Mouse (Mus musculus) adrenal gland, adult 18-20 months (tissue): Measurements from ENCODE around the gene Borcs6. TPM values are rescaled to one million over a fixed set of nuclear protein-coding genes. Genes with fewer than 3 reads are reported as not detected.
"Not testable (repeated sequence)": the region's sequence is repeated elsewhere in the genome, so short reads cannot be mapped to it uniquely, and the experiment has no call there.

ENCODE experiments used
- DNase-seq, 2 experiments: peaks; one replicate each; pipeline ENCODE4 v3.0.0; 2021 to 2022; ENCODE audit warnings: low spot score in 2 of 2
- total RNA-seq, 2 experiments: library from RNA; stranded (reverse); gene quantifications; 1 replicate in 1 of 2; 2 replicates in 1 of 2; pipeline ENCODE4 v1.2.3; 2021

The Borcs6 gene
- total RNA-seq, 2 experiments from 2014 or later = 23.7 to 23.9 TPM

DNA sequence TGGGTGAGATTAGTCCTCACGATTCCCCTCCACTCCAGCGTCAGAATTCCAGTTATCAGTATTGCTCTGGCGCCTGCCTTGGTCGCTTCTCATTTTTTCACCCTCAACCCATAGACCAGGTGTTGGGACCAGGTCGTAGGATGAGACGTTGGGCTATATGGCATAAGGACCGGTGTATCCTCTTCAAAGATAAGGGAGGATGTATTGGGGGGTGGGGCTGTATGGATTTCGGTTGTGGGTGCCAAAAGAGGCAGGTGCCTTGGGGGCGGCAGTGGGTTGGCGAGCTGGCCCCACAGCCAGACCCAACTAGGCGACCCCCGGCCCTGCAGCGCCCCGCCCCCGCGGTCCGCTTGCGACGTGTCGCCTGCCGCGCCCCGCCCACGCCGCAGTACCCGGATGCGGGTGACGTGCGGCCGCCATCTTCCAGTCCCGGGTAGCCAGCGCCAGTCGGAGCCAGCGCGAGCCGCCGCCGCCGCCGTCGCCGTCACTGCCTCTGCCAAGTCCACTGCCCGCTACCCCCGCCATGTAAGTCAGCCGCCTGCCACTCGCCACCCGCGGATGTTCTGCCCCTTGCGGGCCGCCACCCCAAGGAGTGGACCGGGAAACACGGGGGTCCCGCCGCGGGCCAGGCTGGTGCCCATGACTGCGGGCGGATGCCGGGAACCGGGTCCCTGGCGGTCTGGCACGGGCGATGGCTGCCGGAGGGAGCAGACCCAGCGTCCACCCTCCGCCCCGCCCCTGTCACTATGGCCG is 28.8 kb downstream of the Borcs6 start, which contains the start of gene Vamp2:
Vamp2 (plus strand) TSS at position 388 of the 753 bp plus-strand sequence.
- peak; percentile 92 to 95 for DNase-seq

DNA sequence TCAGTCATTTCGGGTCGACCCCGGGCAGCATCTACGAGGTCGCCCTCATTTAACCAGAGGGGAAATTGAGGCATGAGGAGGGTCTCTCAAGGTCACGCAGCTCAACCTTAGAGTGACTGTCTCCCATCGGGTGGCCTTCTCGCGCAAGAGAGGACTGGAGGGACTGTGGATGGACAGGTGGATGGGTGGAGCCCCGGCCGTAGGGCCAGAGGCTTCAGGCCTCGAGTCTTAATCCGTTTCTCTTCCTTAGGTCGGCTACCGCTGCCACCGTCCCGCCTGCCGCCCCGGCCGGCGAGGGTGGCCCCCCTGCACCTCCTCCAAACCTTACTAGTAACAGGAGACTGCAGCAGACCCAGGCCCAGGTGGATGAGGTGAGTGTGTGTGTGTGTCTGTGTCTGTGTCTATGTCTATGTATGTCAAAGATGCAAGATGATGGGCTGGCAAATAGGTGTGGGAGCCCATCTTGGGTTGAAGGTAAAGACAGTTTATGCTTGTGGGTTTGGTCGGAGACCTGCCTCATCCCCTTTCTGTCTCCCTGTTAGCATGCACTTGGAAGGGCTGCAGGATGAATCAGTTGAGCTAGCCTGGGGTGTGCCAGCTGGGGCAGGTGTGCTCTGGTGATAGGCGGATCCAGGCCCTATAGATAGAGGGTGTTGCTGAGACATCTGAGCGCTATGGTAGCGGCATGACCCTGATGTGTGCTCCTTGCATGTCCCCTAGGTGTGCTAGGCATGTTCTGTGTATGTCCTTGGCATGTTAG is 29.5 kb downstream of the Borcs6 start:
- DNase-seq = peak in 1 of 2 experiments; percentile 23

DNA sequence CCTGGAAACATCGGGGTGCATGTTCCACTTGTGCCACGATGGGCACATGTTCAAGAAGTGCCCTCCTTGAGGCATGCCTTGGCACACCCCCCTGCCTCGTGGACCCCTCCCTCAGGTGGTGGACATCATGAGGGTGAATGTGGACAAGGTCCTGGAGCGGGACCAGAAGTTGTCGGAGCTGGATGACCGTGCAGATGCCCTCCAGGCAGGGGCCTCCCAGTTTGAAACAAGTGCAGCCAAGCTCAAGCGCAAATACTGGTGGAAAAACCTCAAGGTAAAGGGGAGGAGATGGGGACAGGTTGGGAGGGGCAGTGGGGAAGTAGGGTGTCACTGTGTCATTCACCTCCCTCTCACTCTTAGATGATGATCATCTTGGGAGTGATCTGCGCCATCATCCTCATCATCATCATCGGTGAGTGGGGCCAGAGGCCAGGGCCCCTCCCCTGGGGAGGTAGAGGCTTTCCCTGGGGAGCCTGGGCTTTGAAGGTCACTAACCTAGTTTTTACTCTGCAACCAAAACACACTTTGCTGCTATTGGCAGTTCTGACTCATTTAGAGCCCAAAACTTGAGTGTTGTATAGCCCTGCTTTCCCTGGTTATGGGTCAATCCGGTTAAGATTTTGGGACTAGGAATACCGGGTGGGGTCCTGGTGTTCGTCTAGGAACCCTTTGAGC is 30.2 kb downstream of the Borcs6 start:
- DNase-seq = no peak

DNA sequence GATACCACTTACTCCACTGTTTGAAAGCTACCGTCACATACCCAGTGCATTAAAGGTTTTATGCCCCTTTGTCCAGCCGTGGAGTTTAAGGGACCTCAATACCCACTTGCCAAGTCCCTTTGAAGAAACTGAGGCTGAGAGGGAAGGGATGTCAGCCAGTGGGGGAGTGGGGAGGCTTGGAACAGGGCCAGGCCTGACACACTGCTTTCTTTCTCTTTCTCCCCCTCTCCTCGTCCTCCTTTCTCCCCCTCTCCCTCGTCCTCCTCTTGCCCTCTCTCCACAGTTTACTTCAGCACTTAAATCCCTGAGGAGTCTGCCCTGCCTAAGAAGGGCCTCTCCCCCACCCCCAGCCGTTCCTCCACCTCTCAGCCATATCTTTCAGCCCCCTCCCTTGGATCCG is 30.9 kb downstream of the Borcs6 start:
- DNase-seq = peak in 1 of 2 experiments; percentile 20

DNA sequence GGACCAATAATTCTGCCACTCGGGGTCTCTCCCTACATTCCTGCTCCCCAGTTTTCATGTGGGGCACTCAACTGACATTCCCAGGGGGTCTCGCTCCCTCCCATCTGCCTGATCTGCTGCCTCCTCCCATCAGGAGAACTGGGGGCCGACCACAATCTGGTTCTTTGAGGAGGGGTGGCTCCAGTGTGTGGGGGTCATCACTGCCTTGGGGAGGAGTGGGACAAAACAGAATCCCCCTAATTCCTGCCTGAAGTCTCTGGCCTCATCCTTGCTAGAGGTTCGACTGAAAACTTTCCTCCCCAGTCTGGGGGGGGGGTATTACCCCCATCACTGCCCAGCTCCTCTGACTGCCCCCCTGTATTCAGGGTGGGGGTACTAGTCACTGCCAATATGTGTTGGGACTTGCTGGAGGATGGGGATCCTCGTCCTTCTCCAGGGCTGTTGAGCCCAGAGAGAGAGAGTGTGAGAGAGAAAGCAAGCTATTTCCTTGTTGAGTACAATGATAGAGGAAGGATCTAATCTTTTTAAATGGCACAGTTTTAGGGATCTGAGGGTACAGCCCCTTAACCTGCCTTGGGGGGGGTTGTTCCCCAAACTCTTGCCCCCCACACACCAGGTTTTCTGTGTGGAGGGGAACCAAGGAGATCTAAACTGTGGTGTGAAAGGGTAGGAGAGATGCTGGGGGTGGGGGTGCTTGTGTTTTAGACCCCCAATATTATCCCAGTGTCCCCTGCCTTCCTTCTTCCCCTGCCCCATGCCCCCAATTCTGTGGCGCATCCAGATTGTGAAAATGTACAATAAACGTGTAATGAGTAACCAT is 32.3 kb downstream of the Borcs6 start:
- peak in 1 of 2 experiments; percentile 22 for DNase-seq

DNA sequence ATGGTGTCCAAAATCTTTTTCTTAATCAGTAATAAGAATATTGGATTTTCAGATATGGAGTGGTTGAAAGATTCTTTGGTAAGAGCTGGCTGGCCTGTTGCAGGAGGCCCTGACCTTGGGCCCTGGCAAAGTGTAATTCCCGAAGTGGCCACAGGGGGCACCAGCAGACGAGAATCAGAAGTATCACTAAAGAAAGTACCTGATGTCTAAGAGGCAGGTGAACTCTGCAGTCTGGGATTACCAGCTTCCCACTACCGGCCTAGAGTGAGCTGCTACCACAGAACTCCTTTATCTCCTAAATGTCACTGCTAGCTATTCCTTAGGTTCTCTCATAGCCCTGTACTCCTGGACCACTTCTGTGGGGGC is 32.9 kb downstream of the Borcs6 start:
- DNase-seq = peak; percentile 87 to 94

DNA sequence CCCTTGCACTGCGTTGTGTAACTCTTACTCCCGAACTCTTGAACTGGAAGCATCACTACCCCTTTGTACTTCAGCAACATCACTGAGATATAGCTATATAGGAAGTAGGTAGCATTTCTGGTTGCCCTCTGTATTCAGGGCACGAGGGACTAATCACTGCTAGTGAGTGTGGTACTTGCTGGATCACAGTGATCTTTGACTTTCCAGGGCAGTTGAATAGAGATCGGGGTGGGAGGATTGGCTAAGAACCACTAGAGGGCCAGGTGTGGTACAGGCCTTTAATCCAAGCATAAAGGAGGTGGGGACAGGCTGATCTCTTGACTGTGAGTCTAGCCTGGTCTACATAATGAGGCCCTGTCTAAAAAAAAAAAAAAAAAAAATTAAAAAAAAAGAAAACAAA is 33.4 kb downstream of the Borcs6 start:
- DNase-seq = no peak

DNA sequence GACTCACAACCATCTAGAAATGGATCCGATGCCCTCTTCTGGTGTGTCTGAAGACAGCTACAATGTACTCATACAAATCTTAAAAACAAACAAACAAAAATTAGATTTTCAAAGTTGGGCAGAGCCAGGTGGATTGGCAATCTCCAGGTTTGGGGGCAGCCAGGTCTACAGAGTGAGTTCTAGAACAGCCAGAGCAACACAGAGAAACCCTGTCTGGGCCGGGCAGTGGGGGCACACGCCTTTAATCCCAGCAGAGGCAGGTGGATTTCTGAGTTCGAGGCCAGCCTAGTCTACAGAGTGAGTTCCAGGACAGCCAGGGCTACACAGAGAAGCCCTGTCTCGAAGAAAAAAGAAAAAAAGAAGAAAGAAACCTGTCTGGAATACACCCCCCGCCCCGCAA is 34.3 kb downstream of the Borcs6 start:
- DNase-seq = not testable (repeated sequence)

DNA sequence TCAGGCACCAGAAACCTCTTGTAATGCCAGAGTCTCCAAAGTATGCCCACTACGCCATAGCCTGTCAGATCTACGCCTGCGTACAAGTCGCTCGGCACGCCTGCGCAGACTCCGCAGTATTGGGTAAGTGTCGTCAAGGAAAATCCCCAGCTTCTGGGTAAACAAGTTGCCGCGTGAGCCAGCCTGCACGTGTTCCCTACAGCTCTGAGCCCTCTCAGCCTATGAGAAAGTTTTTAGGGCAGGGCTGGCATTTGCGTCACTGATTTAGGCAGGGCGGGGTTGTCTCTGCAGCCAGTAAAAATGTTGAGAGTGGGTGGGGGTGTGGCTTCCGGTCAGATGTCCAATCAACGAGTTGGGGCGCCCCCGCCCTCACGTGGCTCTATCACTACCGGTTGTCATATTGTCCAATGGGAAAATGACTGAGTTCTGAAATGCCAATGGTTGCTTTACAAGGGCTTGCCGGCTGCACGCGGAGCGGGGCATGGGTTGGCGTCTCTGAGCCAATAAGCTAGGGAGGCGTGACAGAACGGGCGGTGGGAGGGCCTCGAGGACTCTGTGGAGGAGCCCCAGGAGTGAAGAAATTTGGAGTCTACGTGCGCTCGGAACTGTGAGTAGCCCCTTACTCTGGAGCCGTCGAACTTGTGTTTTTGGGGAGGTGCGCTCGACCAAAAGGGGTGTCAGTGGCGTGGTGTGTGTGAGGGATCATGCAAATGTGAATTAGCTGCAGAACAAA is 35.3 kb downstream of the Borcs6 start, which contains the start of gene Per1:
Per1 (plus strand) TSS at position 521 of the 733 bp plus-strand sequence.
- DNase-seq = peak; percentile 90 to 93

DNA sequence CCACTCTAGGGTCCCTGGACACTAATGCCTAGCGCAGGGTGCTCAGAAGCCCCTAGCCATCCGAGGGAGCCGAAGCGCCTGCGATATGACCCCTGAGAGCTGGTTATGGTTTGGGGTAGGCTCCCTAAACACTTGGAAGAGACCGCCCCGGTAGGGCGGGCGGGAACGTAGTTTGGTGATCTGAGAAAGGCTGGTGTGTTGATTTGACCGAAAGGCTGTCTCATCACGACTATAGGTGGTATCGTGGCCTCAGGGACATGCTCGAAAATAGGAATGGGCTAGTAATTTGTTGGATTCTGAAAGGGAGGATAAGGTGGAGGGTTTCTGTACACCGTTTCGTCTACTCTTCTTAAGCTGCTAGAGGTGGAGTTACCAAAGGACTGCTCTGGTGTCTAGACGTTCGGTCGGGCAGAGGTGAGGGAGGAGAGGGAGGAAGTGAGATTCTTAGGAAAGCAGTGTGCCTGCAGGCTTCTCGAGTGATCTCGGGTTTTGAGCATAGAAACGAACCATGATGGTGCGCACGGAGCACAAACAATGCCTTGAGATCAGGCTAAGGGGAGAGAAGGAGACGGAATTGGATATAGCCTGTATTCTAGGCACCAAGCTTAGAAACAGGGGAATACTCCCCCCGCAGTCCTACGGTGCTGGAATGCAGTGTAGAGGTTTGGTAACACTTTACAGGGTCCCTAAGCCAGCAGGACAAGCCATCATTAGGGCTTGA is 36.2 kb downstream of the Borcs6 start:
- peak in 1 of 2 experiments; percentile 35 for DNase-seq

DNA sequence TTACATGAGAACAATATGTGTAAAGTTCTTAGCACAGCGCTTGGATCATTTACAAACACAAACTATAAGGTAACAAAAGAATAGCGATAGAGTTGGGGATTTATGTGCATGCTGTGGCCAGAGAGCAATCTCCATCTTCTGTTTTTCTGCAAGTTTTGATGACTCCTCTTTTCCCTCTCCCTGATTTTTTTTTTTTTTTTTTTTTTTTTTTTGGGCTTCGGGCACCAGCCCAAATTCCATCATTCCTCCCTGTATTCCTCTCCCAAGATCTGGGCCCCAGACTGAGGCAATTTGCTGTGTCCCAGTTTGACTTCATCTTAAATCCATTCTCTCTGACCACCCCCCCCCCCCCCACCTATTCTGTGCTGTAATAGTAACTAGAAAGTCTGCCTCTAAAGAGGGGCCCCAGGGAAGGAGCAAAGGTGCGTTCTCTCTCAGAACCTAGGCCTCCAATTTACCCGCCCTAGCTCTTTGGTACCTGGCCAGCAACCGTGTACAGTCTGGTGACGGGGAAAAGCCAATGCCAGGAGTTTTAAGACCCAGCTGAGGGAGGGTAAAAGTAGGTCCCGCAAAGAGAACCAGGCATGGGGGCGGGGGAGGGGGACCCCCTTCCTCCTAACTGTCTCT is 37.0 kb downstream of the Borcs6 start:
- no peak for DNase-seq

DNA sequence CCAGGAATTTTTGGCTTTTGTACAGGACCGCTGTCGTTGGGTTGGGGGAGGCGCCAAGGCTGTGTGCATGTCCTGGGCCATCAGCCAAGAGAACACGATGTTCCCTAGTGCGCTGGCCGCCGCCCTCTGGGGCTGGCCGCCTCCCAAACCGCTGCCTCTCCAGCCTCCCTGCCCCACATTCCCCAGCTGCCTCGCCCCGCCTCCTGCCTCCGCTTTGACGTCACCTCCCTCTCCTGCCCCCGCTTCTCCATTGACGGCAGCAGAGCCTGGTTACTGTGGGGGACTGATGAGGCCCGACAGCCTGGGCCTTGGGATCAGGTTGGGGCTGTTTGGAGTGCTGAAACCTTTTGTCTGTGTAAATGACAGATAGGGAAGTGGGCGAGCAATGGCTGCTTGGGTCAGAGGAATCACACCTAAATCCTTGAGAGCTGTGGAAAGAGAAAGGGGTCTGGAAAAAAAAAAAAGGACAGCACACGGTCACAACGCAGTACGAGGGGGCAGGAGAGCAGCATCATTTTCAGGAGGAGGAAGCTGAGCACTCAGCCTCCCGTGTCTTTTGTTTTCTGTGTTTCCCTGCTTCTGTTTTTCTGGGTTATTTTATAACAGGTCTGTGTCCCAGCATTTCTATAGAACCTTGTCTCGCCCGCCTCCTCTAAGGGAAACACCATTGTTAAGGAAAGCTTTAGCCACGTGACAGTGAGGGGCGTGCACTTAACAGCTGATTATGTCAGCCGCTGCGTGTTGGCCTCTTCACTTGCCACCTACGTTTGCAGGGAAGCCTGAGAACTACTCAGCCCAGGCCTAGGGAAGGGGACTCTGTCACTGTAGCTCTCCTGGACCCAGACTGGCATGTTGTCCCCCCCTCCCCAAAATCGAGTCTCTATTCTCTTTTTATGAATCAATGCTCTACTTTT is 37.7 kb downstream of the Borcs6 start:
- DNase-seq = peak; percentile 99

DNA sequence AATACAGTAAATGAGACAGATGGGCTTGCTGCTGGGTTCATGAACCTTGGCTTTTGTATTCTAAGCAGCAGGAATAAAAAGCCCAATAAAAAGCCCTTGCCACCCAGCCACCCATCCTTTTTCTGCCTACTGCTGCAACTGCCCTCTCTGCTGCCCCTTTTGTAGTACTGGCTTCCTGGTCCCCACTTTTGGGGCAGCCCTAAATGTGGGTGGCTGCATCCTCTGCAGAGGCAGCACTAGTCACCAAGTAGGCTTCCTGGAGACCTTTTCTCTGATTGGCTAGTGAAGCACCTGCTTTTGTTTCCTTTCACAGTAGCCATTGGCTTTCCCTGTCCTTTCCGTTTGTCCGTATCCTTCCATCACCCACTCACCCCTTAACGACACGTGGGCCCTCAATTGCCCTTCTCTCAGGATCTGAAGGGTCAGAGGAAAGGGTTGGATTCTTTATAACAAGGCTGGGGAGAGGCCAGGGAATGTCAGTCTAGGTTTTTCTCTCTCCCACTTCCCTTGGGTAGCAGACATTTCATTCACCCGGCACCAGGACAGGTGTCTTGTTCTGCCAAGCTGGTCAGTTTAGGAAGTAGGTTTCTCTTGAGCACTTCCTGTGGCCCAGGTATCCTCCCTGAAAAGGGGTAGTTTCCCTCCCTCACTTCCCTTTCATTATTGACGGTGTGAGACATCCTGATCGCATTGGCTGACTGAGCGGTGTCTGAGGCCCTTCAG is 38.7 kb downstream of the Borcs6 start:
- DNase-seq = peak in 1 of 2 experiments; percentile 25

DNA sequence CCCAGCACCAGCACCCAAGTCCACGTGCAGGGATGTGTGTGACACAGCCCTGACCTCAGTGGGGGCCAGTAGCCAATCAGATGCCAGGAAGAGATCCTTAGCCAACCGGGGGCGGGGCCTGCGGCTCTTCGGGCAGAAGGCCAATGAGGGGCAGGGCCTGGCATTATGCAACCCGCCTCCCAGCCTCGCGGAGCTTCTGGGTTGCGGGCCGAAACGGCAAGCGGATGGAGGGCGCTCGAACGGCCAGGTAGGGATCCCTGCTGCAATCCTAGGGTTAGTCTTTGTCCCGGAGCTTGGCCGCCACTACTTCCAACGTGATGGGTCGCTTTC is 39.2 kb downstream of the Borcs6 start:
- peak; percentile 98 for DNase-seq

DNA sequence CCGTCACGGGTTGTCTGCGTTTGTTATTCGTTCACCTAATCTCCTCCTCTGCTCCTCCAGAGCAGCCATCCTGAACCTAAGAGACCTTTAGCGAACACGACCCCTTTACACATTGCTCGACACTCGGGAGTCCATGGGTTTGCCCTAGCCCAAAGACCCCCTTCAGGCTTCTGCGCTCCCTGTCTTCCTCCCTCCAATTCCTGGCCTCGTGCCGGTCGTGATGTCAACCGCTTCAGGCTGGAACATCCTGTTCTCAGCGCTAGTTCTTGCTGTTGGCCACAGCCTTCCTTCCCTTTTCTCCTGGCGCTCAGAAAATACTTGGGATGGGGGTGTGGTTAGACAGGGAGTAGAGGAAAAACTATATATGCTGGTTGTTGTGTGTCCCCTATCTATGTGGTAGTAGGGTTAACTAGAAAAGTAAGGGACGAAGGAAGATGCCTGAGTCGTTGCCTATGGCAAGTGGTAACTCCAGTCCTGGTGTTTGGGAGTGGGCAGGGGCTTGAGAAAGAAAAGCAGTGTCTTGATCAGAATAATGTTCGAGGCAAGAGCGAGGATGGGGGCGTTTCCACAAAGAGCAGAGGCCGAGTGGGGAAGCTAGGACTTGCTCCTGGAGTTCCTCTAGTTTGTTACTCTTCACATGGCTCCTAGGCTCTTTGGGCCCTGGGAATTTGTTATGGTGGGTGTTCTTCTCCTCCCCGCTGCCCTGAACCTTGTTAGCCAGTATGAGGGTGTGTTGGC is 39.8 kb downstream of the Borcs6 start:
- peak; percentile 71 to 82 for DNase-seq

DNA sequence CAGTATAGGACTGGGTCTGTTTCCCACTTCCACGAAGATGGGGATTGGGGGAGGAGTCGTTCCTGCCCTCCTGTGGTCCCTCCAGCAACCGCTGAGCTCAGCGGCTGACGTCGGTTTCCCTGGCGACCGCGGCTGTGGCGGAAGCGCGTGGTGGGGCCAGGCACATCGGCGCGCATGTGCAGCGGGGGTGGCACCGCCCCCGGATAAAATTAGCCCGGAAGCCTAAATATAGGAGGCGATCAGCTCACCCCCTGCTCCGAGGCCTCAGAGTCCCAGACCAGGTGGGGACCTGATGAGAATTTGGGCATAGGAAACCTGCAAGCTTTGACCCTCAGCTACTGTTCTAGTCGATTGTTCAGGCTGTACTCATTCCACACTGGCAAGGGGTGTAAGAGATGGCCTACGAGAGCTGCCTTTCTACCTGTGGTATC is 40.4 kb downstream of the Borcs6 start:
- peak; percentile 90 to 93 for DNase-seq
